Mouse (Mus musculus) embryonic facial prominence, embryonic 11.5 days (tissue): ENCODE results near the gene Atf4. TPM values are rescaled to one million over a fixed set of nuclear protein-coding genes. Genes with fewer than 3 reads are reported as not detected.

ENCODE experiments used
- ATAC-seq: fragments of 200-750 bp; cut with Nextera tagmentation; replicated peaks from 2 replicates; pipeline ENCODE4 v1.8.0; 2017; ENCODE audit warnings: low read depth; ENCODE audit not compliant: insufficient number of reproducible peaks, low FRiP score, low TSS enrichment
- DNase-seq: peaks from one replicate; pipeline ENCODE4 v3.0.0-alpha.2; 2015; ENCODE audit warnings: low spot score
- H3K27ac ChIP-seq: fragments of 300-500 bp; sonication (generic); replicated peaks from 2 replicates; pipeline ENCODE4 v1.5.1; 2014; ENCODE audit warnings: mild to moderate bottlenecking, low read depth, low read length, control low read depth
- H3K27me3 ChIP-seq: fragments of 300-500 bp; sonication (generic); 2 replicates; pipeline ENCODE4 v1.6.1; 2014; ENCODE audit warnings: mild to moderate bottlenecking, low read length, moderate library complexity, mixed read lengths; ENCODE audit not compliant: control insufficient read depth, insufficient read depth
- H3K36me3 ChIP-seq: fragments of 300-500 bp; sonication (generic); replicated peaks from 2 replicates; pipeline ENCODE4 v1.6.1; 2014; ENCODE audit warnings: low read depth, mild to moderate bottlenecking, low read length, moderate library complexity, mixed read lengths; ENCODE audit not compliant: control insufficient read depth, insufficient read depth
- H3K4me1 ChIP-seq: fragments of 300-500 bp; sonication (generic); 2 replicates; pipeline ENCODE4 v1.6.1; 2014; ENCODE audit warnings: low read length, mixed read lengths; ENCODE audit not compliant: control insufficient read depth, insufficient read depth
- H3K4me2 ChIP-seq: fragments of 300-500 bp; sonication (generic); 2 replicates; pipeline ENCODE4 v1.6.1; 2014; ENCODE audit warnings: low read depth, mild to moderate bottlenecking, control low read depth, low read length, moderate library complexity
- H3K4me3 ChIP-seq: fragments of 300-500 bp; sonication (generic); 2 replicates; pipeline ENCODE4 v1.5.1; 2014; ENCODE audit warnings: low read depth, low read length, control low read depth
- H3K9ac ChIP-seq: fragments of 300-500 bp; sonication (generic); replicated peaks from 2 replicates; pipeline ENCODE4 v1.6.1; 2014; ENCODE audit warnings: mild to moderate bottlenecking, control low read depth, low read length
- H3K9me3 ChIP-seq: fragments of 300-500 bp; sonication (generic); replicated peaks from 2 replicates; pipeline ENCODE4 v1.6.1; 2016; ENCODE audit warnings: mild to moderate bottlenecking, low read length, inconsistent platforms, mixed read lengths; ENCODE audit not compliant: control insufficient read depth
- WGBS: fragments of 180-500 bp; shearing (Covaris S2); extraction: QIAGEN DNeasy Blood & Tissue Kit; methylation state at CpG from one replicate; pipeline ENCODE4 v1.1.7; 2014; 5-methylcytosine and 5-hydroxymethylcytosine counted together
- polyA plus RNA-seq: library from polyadenylated mRNA; unstranded; fragments of >200 nt; fragmentation: Nextera tagmentation; extraction: Ambion mirVana; gene quantifications from 2 replicates; pipeline ENCODE4 v1.2.1, GENCODE M21; 2014

The Atf4 gene
- polyA plus RNA-seq, result 120 and 123 TPM in 2 replicates

GRCm38 (mm10) chr15:80254847-80255645, at the start of gene Atf4:
Gene Atf4 (plus strand): TSS chr15:80255184.
- under 1% methylated on average over 62 of the region's 62 CpGs for WGBS
- Histone ChIP-seq H3K4me1 (no peaks in the 10 kb centered on the region; the same call in 1 of the 2 replicates), H3K27ac (peak within 1 kb of the TSS; percentile 92), H3K36me3 (peaks cover 5% of the 10 kb centered on the region), H3K27me3 (no peaks in the 10 kb centered on the region), H3K4me3 (peak within 1 kb of the TSS; percentile 83), H3K9ac (peak within 1 kb of the TSS; percentile 99), H3K9me3 (no peaks in the 10 kb centered on the region), H3K4me2 (peak within 1 kb of the TSS; percentile 86)
- DNase-seq, result peak; percentile 99
- ATAC-seq, result peak; percentile 93

DNA sequence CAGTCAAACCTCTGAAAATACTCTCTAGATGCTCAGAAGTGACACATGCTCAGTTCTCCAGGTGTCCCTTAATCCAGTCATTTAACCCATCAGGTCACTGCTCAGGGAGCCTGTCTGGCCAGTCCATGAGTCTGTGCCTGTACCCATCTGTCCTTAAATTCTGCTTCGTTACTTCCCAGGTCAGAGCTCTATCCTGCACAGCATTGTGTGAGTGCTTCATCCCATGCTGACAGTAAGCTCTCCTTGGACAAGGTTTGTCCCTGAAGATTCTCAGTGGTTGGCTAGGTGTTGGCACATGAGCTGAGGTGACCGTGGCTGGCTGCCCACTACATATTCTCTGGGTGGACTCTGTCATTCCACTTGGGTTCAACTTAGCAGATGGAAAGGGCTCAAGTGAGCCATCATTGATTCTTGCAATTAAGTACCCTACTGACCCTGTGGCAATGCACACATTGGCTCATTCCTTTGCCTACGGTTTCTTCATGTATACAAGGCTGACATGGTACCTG, 48.9 kb upstream of the Atf4 start:
- DNase-seq (no peak), ATAC-seq (no peak)
- Histone ChIP-seq H3K9me3 (no peaks in the 10 kb centered on the region), H3K9ac (no peak overlapping the region), H3K4me3 (no peak overlapping the region), H3K4me1 (no peaks in the 10 kb centered on the region), H3K27me3 (no peaks in the 10 kb centered on the region), H3K4me2 (no peak overlapping the region), H3K27ac (no peak overlapping the region), H3K36me3 (no peaks in the 10 kb centered on the region)
- 77% methylated on average over 3 of the region's 3 CpGs for WGBS

GRCm38 (mm10) chr15:80208446-80208845, 46.5 kb upstream of the Atf4 start:
- Histone ChIP-seq H3K4me1 (no peaks in the 10 kb centered on the region), H3K36me3 (peaks cover 3% of the 10 kb centered on the region; the same call in 1 of the 2 replicates), H3K4me2 (no peak overlapping the region), H3K9ac (no peak overlapping the region), H3K9me3 (no peaks in the 10 kb centered on the region), H3K27me3 (no peaks in the 10 kb centered on the region), H3K4me3 (no peak overlapping the region), H3K27ac (no peak overlapping the region)
- WGBS, result 33% methylated on average over 4 of the region's 4 CpGs
- no peak for ATAC-seq
- DNase-seq, result no peak

DNA sequence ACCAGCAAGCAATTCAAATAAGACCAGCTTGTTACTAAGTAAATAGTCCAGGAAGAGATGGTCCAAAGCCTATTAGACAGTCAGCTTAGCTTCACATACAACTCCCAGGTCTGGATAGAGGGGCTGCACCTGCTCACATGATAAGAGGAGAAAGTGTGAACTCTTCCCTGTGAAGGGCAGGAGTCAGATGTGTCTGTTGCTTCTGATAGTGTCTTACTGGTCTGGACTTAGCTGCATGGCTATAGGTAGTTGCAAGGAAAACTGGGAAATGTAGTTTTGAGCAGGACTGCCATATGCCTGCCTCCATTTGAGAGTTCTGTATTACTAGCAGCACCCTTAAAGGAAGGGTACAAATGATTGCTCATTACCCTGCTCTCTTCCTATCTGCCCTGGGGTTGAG, 41.3 kb upstream of the Atf4 start:
- no peaks in the 10 kb centered on the region for H3K4me1 ChIP-seq

DNA sequence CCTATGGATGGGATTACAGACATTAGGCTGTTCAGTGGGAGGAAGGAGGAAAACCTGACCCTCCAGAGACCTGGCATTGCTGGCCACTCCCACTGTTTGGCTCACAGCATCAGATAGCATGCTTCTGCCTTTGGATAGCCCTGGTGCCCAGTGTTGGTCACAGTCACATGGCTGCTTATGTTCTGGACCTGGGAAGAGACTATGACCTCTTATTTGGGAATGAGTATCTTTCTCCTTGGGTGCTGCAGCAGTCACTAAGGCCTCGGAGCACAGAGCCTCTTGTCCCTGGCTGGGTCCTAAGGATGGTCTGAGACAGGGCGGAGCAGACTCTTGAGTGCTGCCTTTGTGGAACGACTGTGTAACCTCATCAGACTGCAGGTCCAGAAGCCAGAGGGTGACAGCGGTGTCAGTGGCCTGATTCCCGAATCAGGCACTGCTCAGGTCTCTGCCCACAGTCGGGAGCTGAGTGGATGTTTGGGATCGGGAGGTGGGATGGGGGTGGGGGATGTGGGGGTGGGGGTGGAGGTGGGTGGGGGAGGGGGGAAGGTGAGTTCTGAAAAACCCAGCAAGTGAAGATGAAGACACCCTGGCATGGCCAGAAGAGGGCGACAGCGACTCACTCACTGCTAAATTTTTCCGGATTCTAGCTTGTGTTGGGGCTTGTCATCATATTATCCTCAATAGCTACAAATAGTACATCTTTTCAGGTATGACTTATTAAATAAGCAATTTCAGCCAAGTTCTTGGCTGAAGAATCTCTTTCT, 39.1 kb upstream of the Atf4 start:
- H3K27ac ChIP-seq, result no peak overlapping the region
- 15% methylated on average over 10 of the region's 10 CpGs for WGBS
- H3K4me1 ChIP-seq, result peaks cover 3% of the 10 kb centered on the region; the same call in 1 of the 2 replicates
- H3K36me3 ChIP-seq, result peaks cover 3% of the 10 kb centered on the region; the same call in 1 of the 2 replicates
- H3K4me3 ChIP-seq, result no peak overlapping the region
- no peak overlapping the region for H3K4me2 ChIP-seq
- no peak overlapping the region for H3K9ac ChIP-seq
- DNase-seq (peak; percentile 33), ATAC-seq (no peak)
- H3K9me3 ChIP-seq, result no peaks in the 10 kb centered on the region
- H3K27me3 ChIP-seq, result no peaks in the 10 kb centered on the region

More for the DNA sequence above, 41.3 kb upstream of the Atf4 start:
- H3K9ac ChIP-seq, result no peak overlapping the region
- no peaks in the 10 kb centered on the region for H3K9me3 ChIP-seq
- no peak overlapping the region for H3K27ac ChIP-seq
- no peaks in the 10 kb centered on the region for H3K27me3 ChIP-seq
- ATAC-seq, result no peak
- DNase-seq, result no peak
- no peak overlapping the region for H3K4me2 ChIP-seq
- no peak overlapping the region for H3K4me3 ChIP-seq
- peaks cover 3% of the 10 kb centered on the region; the same call in 1 of the 2 replicates for H3K36me3 ChIP-seq

GRCm38 (mm10) chr15:80216480-80216820, 38.5 kb upstream of the Atf4 start:
- DNase-seq, result no peak
- 63% methylated on average over 9 of the region's 9 CpGs for WGBS

DNA sequence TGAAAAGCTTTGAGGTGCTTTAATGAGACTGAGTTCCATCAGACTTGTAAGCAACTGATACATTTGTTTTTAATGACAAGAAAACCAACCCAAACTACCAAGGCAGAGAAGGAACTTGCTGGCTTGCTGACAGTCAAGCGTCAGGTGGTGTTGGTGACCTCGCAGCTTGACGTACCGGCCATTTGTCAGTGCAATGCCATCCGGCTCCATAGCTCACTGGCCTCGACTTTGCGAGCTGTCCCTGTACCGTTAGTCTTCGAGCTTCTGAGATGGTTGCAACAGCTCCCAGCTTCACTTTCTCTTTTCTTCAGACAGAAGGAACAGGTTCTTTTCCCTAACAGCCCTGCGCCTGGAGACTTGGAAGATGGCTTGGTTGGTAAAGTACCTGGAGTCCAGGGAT, 37.5 kb upstream of the Atf4 start:
- 93% methylated on average over 10 of the region's 10 CpGs for WGBS
- Histone ChIP-seq H3K9ac (no peak overlapping the region), H3K4me1 (peaks cover 3% of the 10 kb centered on the region; the same call in 1 of the 2 replicates), H3K4me2 (no peak overlapping the region), H3K9me3 (no peaks in the 10 kb centered on the region), H3K27ac (no peak overlapping the region), H3K4me3 (no peak overlapping the region), H3K27me3 (no peaks in the 10 kb centered on the region), H3K36me3 (no peaks in the 10 kb centered on the region)
- ATAC-seq, result no peak
- no peak for DNase-seq

More at GRCm38 (mm10) chr15:80216480-80216820, 38.5 kb upstream of the Atf4 start:
- H3K4me3 ChIP-seq, result no peak overlapping the region
- H3K4me1 ChIP-seq, result peaks cover 3% of the 10 kb centered on the region; the same call in 1 of the 2 replicates
- H3K27ac ChIP-seq, result no peak overlapping the region
- H3K9ac ChIP-seq, result no peak overlapping the region
- no peak for ATAC-seq
- no peaks in the 10 kb centered on the region for H3K27me3 ChIP-seq
- H3K4me2 ChIP-seq, result no peak overlapping the region
- H3K9me3 ChIP-seq, result no peaks in the 10 kb centered on the region
- peaks cover 3% of the 10 kb centered on the region; the same call in 1 of the 2 replicates for H3K36me3 ChIP-seq
